Mouse (Mus musculus): ENCODE results near the gene Krtap4-13. TPM values are rescaled to one million over a fixed set of nuclear protein-coding genes. Genes with fewer than 3 reads are reported as not detected.
"Not testable (repeated sequence)": the region's sequence is repeated elsewhere in the genome, so short reads cannot be mapped to it uniquely, and the experiment has no call there.

Krtap4-13 gene
- polyA plus RNA-seq, 1 experiment = not detected

DNA sequence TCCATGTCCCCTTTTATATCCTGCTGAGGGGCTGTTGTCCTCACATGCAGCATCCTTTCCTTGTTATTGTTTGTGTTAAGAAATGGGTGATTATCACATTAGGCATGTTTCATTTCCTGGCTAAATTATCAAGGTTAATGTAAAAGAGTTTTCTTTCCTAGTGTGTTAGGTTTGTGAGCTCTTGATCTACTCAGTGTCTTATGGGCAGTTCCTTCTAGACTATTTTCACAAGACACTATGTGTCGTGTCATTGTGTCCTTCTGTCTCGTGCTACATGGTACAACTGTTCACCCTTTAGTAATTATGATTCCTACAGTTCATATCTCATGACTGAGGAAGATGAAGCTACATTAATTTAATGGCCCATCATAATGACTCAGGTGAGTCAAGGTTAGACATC is 16.3 kb downstream of the Krtap4-13 start, which contains the start of gene Gm11596:
TSS of gene Gm11596 (minus strand) at position 101 of the 400 bp plus-strand sequence.
- no peak within 1 kb of the TSS for H3K27ac ChIP-seq (ENCODE audit: control insufficient read depth, insufficient read depth, low read depth, low read length, poor library complexity)
- no peaks in the 10 kb centered on the region for H3K4me1 ChIP-seq (ENCODE audit: control insufficient read depth, insufficient read depth, low read length)
- TF ChIP-seq POLR2A (IDR thresholded peaks at IDR 0.05; ENCODE audit: borderline replicate concordance, control insufficient read depth, low read depth, low read length) (no peak), CTCF (IDR thresholded peaks at IDR 0.05; ENCODE audit: control insufficient read depth, insufficient read depth, low read length) (no peak)
- no peak within 1 kb of the TSS for H3K4me3 ChIP-seq (replicated peaks; ENCODE audit: control insufficient read depth, low read depth, low read length)
- 66% methylated on average over 2 of the region's 2 CpGs for WGBS

GRCm38 (mm10) chr11:99784900-99785299 is 24.8 kb downstream of the Krtap4-13 start, which contains the start of gene Krtap4-9:
Gene Krtap4-9, plus strand, starts transcription at chr11:99785200.
- not testable (repeated sequence) for H3K4me1 ChIP-seq (ENCODE audit: control insufficient read depth, insufficient read depth, low read length); H3K4me3 ChIP-seq (replicated peaks; ENCODE audit: control insufficient read depth, low read depth, low read length); H3K27ac ChIP-seq (ENCODE audit: control insufficient read depth, insufficient read depth, low read depth, low read length, poor library complexity)

GRCm38 (mm10) chr11:99780604-99781003 is 29.1 kb downstream of the Krtap4-13 start, which contains the start of gene Krtap4-8:
Gene Krtap4-8, minus strand, starts transcription at chr11:99780704.
- WGBS = 87% methylated on average over 2 of the region's 2 CpGs
- Histone ChIP-seq H3K4me1 (ENCODE audit: control insufficient read depth, insufficient read depth, low read length) (no peaks in the 10 kb centered on the region), H3K27ac (ENCODE audit: control insufficient read depth, insufficient read depth, low read depth, low read length, poor library complexity) (no peak within 1 kb of the TSS), H3K4me3 (replicated peaks; ENCODE audit: control insufficient read depth, low read depth, low read length) (no peak within 1 kb of the TSS)
- TF ChIP-seq POLR2A (IDR thresholded peaks at IDR 0.05; ENCODE audit: borderline replicate concordance, control insufficient read depth, low read depth, low read length) (no peak), CTCF (IDR thresholded peaks at IDR 0.05; ENCODE audit: control insufficient read depth, insufficient read depth, low read length) (no peak)

DNA sequence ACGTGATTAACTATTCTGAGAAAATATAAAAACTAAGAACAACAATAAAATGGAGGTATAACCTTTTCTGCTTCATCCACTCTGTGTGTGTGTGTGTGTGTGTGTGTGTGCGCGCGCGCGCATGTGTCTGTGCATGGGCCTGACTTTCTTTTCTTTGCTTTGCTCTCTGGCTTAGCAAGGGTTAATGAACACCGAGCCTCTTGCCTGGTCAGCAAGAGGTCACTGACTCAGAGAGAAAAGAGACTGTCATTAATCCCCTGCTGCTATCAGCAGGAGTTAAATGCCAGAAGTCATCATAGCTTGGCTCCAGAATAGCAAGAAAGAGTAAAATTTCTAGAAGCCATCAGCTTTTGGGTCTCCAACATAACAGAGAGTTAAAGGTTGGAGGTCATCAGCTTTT is 31.3 kb downstream of the Krtap4-13 start:
- no peak overlapping the region for H3K27ac ChIP-seq (ENCODE audit: control insufficient read depth, insufficient read depth, low read depth, low read length, poor library complexity)
- TF ChIP-seq CTCF (IDR thresholded peaks at IDR 0.05; ENCODE audit: control insufficient read depth, insufficient read depth, low read length) (no peak), POLR2A (IDR thresholded peaks at IDR 0.05; ENCODE audit: borderline replicate concordance, control insufficient read depth, low read depth, low read length) (no peak)
- 72% methylated on average over 7 of the region's 7 CpGs for WGBS
- no peaks in the 10 kb centered on the region for H3K4me1 ChIP-seq (ENCODE audit: control insufficient read depth, insufficient read depth, low read length)
- H3K4me3 ChIP-seq (replicated peaks; ENCODE audit: control insufficient read depth, low read depth, low read length) = no peak overlapping the region

GRCm38 (mm10) chr11:99772813-99773212 is 36.9 kb downstream of the Krtap4-13 start, which contains the start of gene Gm11595:
Gene Gm11595, minus strand, starts transcription at chr11:99772913.
- not testable (repeated sequence) for H3K4me3 ChIP-seq (replicated peaks; ENCODE audit: control insufficient read depth, low read depth, low read length); H3K4me1 ChIP-seq (ENCODE audit: control insufficient read depth, insufficient read depth, low read length); H3K27ac ChIP-seq (ENCODE audit: control insufficient read depth, insufficient read depth, low read depth, low read length, poor library complexity)

- WGBS = 62% methylated on average over 2 of the region's 2 CpGs
- no peak overlapping the region for H3K27ac ChIP-seq (ENCODE audit: control insufficient read depth, insufficient read depth, low read depth, low read length, poor library complexity)
- H3K4me3 ChIP-seq (replicated peaks; ENCODE audit: control insufficient read depth, low read depth, low read length) = no peak overlapping the region
- no peaks in the 10 kb centered on the region for H3K4me1 ChIP-seq (ENCODE audit: control insufficient read depth, insufficient read depth, low read length)
- no peak for TF ChIP-seq CTCF (IDR thresholded peaks at IDR 0.05; ENCODE audit: control insufficient read depth, insufficient read depth, low read length)
Observed at GRCm38 (mm10) chr11:99768410-99768809, 41.3 kb downstream of the Krtap4-13 start.

Other genes starting within 250 kb of the Krtap4-13 start
- not detected in 2 replicates for gene Krtap3-1, start 243.3 kb downstream of the Krtap4-13 start, polyA plus RNA-seq (2011; ENCODE audit: insufficient read depth, insufficient read length, low replicate concordance, missing spikeins)
- gene Krtap1-5, start 228.9 kb downstream of the Krtap4-13 start, polyA plus RNA-seq (2011; ENCODE audit: insufficient read depth, insufficient read length, low replicate concordance, missing spikeins) = 1.5 TPM in 1 of 2 replicates, not detected in the other
- not detected in 2 replicates for gene Krtap1-4, start 226.2 kb downstream of the Krtap4-13 start, polyA plus RNA-seq (2011; ENCODE audit: insufficient read depth, insufficient read length, low replicate concordance, missing spikeins)
- gene Krtap1-3, start 218.6 kb downstream of the Krtap4-13 start, polyA plus RNA-seq (2011; ENCODE audit: insufficient read depth, insufficient read length, low replicate concordance, missing spikeins) = not detected in 2 replicates
- gene Krtap9-3, start 211.8 kb downstream of the Krtap4-13 start, polyA plus RNA-seq (2011; ENCODE audit: insufficient read depth, insufficient read length, low replicate concordance, missing spikeins) = not detected in 2 replicates
- gene Gm11938, start 206.6 kb downstream of the Krtap4-13 start, polyA plus RNA-seq (2011; ENCODE audit: insufficient read depth, insufficient read length, low replicate concordance, missing spikeins) = not detected in 2 replicates
- not detected in 2 replicates for gene Gm11937, start 199.7 kb downstream of the Krtap4-13 start, polyA plus RNA-seq (2011; ENCODE audit: insufficient read depth, insufficient read length, low replicate concordance, missing spikeins)
- not detected in 2 replicates for gene Krtap2-4, start 195.0 kb downstream of the Krtap4-13 start, polyA plus RNA-seq (2011; ENCODE audit: insufficient read depth, insufficient read length, low replicate concordance, missing spikeins)
- not detected in 2 replicates for gene Gm11562, start 189.5 kb downstream of the Krtap4-13 start, polyA plus RNA-seq (2011; ENCODE audit: insufficient read depth, insufficient read length, low replicate concordance, missing spikeins)
- gene Krtap4-1, start 181.7 kb downstream of the Krtap4-13 start, polyA plus RNA-seq (2011; ENCODE audit: insufficient read depth, insufficient read length, low replicate concordance, missing spikeins) = not detected in 2 replicates
- not detected in 2 replicates for gene Krtap4-2, start 174.8 kb downstream of the Krtap4-13 start, polyA plus RNA-seq (2011; ENCODE audit: insufficient read depth, insufficient read length, low replicate concordance, missing spikeins)
- gene Krtap4-7, start 165.8 kb downstream of the Krtap4-13 start, polyA plus RNA-seq (2011; ENCODE audit: insufficient read depth, insufficient read length, low replicate concordance, missing spikeins) = not detected in 2 replicates
- not detected in 2 replicates for gene Gm11555, start 159.7 kb downstream of the Krtap4-13 start, polyA plus RNA-seq (2011; ENCODE audit: insufficient read depth, insufficient read length, low replicate concordance, missing spikeins)
- gene Gm11563, start 150.9 kb downstream of the Krtap4-13 start, polyA plus RNA-seq (2011; ENCODE audit: insufficient read depth, insufficient read length, low replicate concordance, missing spikeins) = not detected in 2 replicates
- gene Krtap4-6, start 143.9 kb downstream of the Krtap4-13 start, polyA plus RNA-seq (2011; ENCODE audit: insufficient read depth, insufficient read length, low replicate concordance, missing spikeins) = not detected in 2 replicates
- not detected in 2 replicates for gene Gm14190, start 119.2 kb downstream of the Krtap4-13 start, polyA plus RNA-seq (2011; ENCODE audit: insufficient read depth, insufficient read length, low replicate concordance, missing spikeins)
- not detected in 2 replicates for gene Gm14180, start 75.6 kb downstream of the Krtap4-13 start, polyA plus RNA-seq (2011; ENCODE audit: insufficient read depth, insufficient read length, low replicate concordance, missing spikeins)
- not detected in 2 replicates for gene Gm11595, start 37.0 kb downstream of the Krtap4-13 start, polyA plus RNA-seq (2011; ENCODE audit: insufficient read depth, insufficient read length, low replicate concordance, missing spikeins)
- not detected in 2 replicates for gene Krtap4-8, start 29.2 kb downstream of the Krtap4-13 start, polyA plus RNA-seq (2011; ENCODE audit: insufficient read depth, insufficient read length, low replicate concordance, missing spikeins)
- not detected in 2 replicates for gene Krtap4-9, start 24.7 kb downstream of the Krtap4-13 start, polyA plus RNA-seq (2011; ENCODE audit: insufficient read depth, insufficient read length, low replicate concordance, missing spikeins)
- gene Gm11596, start 16.4 kb downstream of the Krtap4-13 start, polyA plus RNA-seq (2011; ENCODE audit: insufficient read depth, insufficient read length, low replicate concordance, missing spikeins) = not detected in 2 replicates
- gene Gm11569, start 11.0 kb downstream of the Krtap4-13 start, polyA plus RNA-seq (2011; ENCODE audit: insufficient read depth, insufficient read length, low replicate concordance, missing spikeins) = not detected in 2 replicates
- not detected in 2 replicates for gene Gm11554, start 5.4 kb downstream of the Krtap4-13 start, polyA plus RNA-seq (2011; ENCODE audit: insufficient read depth, insufficient read length, low replicate concordance, missing spikeins)
- not detected in 2 replicates for gene Gm11564, start 5.8 kb upstream of the Krtap4-13 start, polyA plus RNA-seq (2011; ENCODE audit: insufficient read depth, insufficient read length, low replicate concordance, missing spikeins)
- gene 2300003K06Rik, start 28.2 kb upstream of the Krtap4-13 start, polyA plus RNA-seq (2011; ENCODE audit: insufficient read depth, insufficient read length, low replicate concordance, missing spikeins) = not detected in 2 replicates
- gene Krtap4-16, start 41.7 kb upstream of the Krtap4-13 start, polyA plus RNA-seq (2011; ENCODE audit: insufficient read depth, insufficient read length, low replicate concordance, missing spikeins) = not detected in 2 replicates
- gene Gm11568, start 48.0 kb upstream of the Krtap4-13 start, polyA plus RNA-seq (2011; ENCODE audit: insufficient read depth, insufficient read length, low replicate concordance, missing spikeins) = not detected in 2 replicates
- gene Gm11559, start 54.6 kb upstream of the Krtap4-13 start, polyA plus RNA-seq (2011; ENCODE audit: insufficient read depth, insufficient read length, low replicate concordance, missing spikeins) = not detected in 2 replicates
- not detected in 2 replicates for gene Krtap9-1, start 63.5 kb upstream of the Krtap4-13 start, polyA plus RNA-seq (2011; ENCODE audit: insufficient read depth, insufficient read length, low replicate concordance, missing spikeins)
- gene Gm11567, start 69.3 kb upstream of the Krtap4-13 start, polyA plus RNA-seq (2011; ENCODE audit: insufficient read depth, insufficient read length, low replicate concordance, missing spikeins) = not detected in 2 replicates
- gene Krtap31-1, start 98.0 kb upstream of the Krtap4-13 start, polyA plus RNA-seq (2011; ENCODE audit: insufficient read depth, insufficient read length, low replicate concordance, missing spikeins) = not detected in 2 replicates
- gene Gm11565, start 104.9 kb upstream of the Krtap4-13 start, polyA plus RNA-seq (2011; ENCODE audit: insufficient read depth, insufficient read length, low replicate concordance, missing spikeins) = not detected in 2 replicates
- not detected in 2 replicates for gene Krtap31-2, start 126.4 kb upstream of the Krtap4-13 start, polyA plus RNA-seq (2011; ENCODE audit: insufficient read depth, insufficient read length, low replicate concordance, missing spikeins)
- gene Krtap9-5, start 138.6 kb upstream of the Krtap4-13 start, polyA plus RNA-seq (2011; ENCODE audit: insufficient read depth, insufficient read length, low replicate concordance, missing spikeins) = not detected in 2 replicates
- not detected in 2 replicates for gene Krtap29-1, start 169.2 kb upstream of the Krtap4-13 start, polyA plus RNA-seq (2011; ENCODE audit: insufficient read depth, insufficient read length, low replicate concordance, missing spikeins)
- not detected in 2 replicates for gene Krtap16-1, start 176.7 kb upstream of the Krtap4-13 start, polyA plus RNA-seq (2011; ENCODE audit: insufficient read depth, insufficient read length, low replicate concordance, missing spikeins)
- gene Krtap17-1, start 184.1 kb upstream of the Krtap4-13 start, polyA plus RNA-seq (2011; ENCODE audit: insufficient read depth, insufficient read length, low replicate concordance, missing spikeins) = not detected in 2 replicates
- not detected in 2 replicates for gene Krt33a, start 206.3 kb upstream of the Krtap4-13 start, polyA plus RNA-seq (2011; ENCODE audit: insufficient read depth, insufficient read length, low replicate concordance, missing spikeins)
- not detected in 2 replicates for gene Krt33b, start 220.0 kb upstream of the Krtap4-13 start, polyA plus RNA-seq (2011; ENCODE audit: insufficient read depth, insufficient read length, low replicate concordance, missing spikeins)
- not detected in 2 replicates for gene Krt34, start 231.7 kb upstream of the Krtap4-13 start, polyA plus RNA-seq (2011; ENCODE audit: insufficient read depth, insufficient read length, low replicate concordance, missing spikeins)
- not detected in 2 replicates for gene Krt31, start 240.7 kb upstream of the Krtap4-13 start, polyA plus RNA-seq (2011; ENCODE audit: insufficient read depth, insufficient read length, low replicate concordance, missing spikeins)